Mouse (Mus musculus) hindbrain, embryonic 11.5 days (tissue): ENCODE results near the gene Coro1c. TPM values are rescaled to one million over a fixed set of nuclear protein-coding genes. Genes with fewer than 3 reads are reported as not detected.
A peak's percentile ranks its signal among the peaks of the same experiment; 100 is the strongest.

Experiments used
- ATAC-seq: fragments of 200-750 bp; cut with Nextera tagmentation; 2 replicates; pipeline ENCODE4 v1.8.0; 2017; ENCODE audit warnings: mild to moderate bottlenecking, moderate TSS enrichment, moderate library complexity; ENCODE audit not compliant: low FRiP score
- DNase-seq: peaks from one replicate; pipeline ENCODE4 v3.0.0-alpha.2; 2015; ENCODE audit warnings: low spot score
- H3K27ac ChIP-seq: fragments of 300-500 bp; sonication (generic); 2 replicates; pipeline ENCODE4 v1.5.1; 2014; ENCODE audit warnings: mild to moderate bottlenecking, low read depth, low read length
- H3K27me3 ChIP-seq: fragments of 300-500 bp; sonication (generic); 2 replicates; pipeline ENCODE4 v1.6.1; 2014; ENCODE audit warnings: mild to moderate bottlenecking, low read length, moderate library complexity, mixed read lengths; ENCODE audit not compliant: control insufficient read depth, insufficient read depth
- H3K36me3 ChIP-seq: fragments of 300-500 bp; sonication (generic); 2 replicates; pipeline ENCODE4 v1.6.1; 2014; ENCODE audit warnings: mild to moderate bottlenecking, low read length, moderate library complexity, mixed read lengths; ENCODE audit not compliant: control insufficient read depth, insufficient read depth
- H3K4me1 ChIP-seq: fragments of 300-500 bp; sonication (generic); replicated peaks from 2 replicates; pipeline ENCODE4 v1.6.1; 2014; ENCODE audit warnings: low read length, mixed read lengths; ENCODE audit not compliant: control insufficient read depth, insufficient read depth
- H3K4me2 ChIP-seq: fragments of 300-500 bp; sonication (generic); replicated peaks from 2 replicates; pipeline ENCODE4 v1.6.1; 2014; ENCODE audit warnings: mild to moderate bottlenecking, low read depth, low read length
- H3K4me3 ChIP-seq: fragments of 300-500 bp; sonication (generic); 2 replicates; pipeline ENCODE4 v1.5.1; 2014; ENCODE audit warnings: low read depth, low read length
- H3K9ac ChIP-seq: fragments of 300-500 bp; sonication (generic); 2 replicates; pipeline ENCODE4 v1.6.1; 2014; ENCODE audit warnings: low read depth, low read length
- H3K9me3 ChIP-seq: fragments of 300-500 bp; sonication (generic); 2 replicates; pipeline ENCODE4 v1.6.1; 2016; ENCODE audit warnings: low read length; ENCODE audit not compliant: control insufficient read depth
- WGBS: fragments of 180-500 bp; shearing (Covaris S2); extraction: QIAGEN DNeasy Blood & Tissue Kit; methylation state at CpG from one replicate; pipeline ENCODE4 v1.1.7; 2014; 5-methylcytosine and 5-hydroxymethylcytosine counted together
- polyA plus RNA-seq: library from polyadenylated mRNA; unstranded; fragments of >200 nt; fragmentation: Nextera tagmentation; extraction: Ambion mirVana; gene quantifications from 2 replicates; pipeline ENCODE4 v1.2.1, GENCODE M21; 2014

Coro1c gene
- polyA plus RNA-seq, 1 experiment from 2014 or later, result 192 TPM

DNA sequence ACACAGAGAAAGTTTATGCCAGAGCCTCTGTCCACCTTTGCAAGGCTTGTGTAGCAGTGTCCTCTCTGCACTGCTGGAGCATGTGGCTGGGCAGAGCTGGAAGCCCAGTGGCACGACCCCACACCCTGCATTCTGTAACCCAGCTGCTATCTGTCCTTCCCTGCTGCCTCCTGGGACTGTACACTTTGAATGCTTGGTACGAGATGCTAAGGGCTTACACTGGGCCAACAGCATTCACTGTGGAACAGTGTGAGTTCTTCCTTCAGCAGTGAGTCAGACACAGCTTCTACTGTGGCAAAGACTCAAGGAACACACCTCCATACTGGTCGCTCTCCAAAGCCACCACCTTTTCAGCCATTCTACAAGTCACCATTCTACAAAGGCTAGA is 25.2 kb downstream of the Coro1c start:
- Histone ChIP-seq H3K4me1 (peaks cover 17% of the 10 kb centered on the region), H3K9me3 (no peaks in the 10 kb centered on the region), H3K27me3 (no peaks in the 10 kb centered on the region), H3K9ac (no peak overlapping the region; the same call in 1 of the 2 replicates), H3K27ac (0 out of 2 replicates have a peak overlapping the region, but pooled peaks have one; percentile 71), H3K4me3 (no peak overlapping the region), H3K36me3 (0 out of 2 replicates have a peak, but pooled peaks cover 6% of the 10 kb centered on the region), H3K4me2 (no peak overlapping the region)
- DNase-seq, result peak; percentile 19
- no peak for ATAC-seq
- 53% methylated on average over 3 of the region's 3 CpGs for WGBS

GRCm38 (mm10) chr5:113882566-113883383 is 25.8 kb downstream of the Coro1c start:
- 73% methylated on average over 15 of the region's 15 CpGs for WGBS
- Histone ChIP-seq H3K9ac (peak overlapping the region; percentile 37), H3K27me3 (no peaks in the 10 kb centered on the region), H3K9me3 (no peaks in the 10 kb centered on the region), H3K4me1 (peaks cover 17% of the 10 kb centered on the region), H3K27ac (peak overlapping the region; percentile 71), H3K4me3 (no peak overlapping the region), H3K4me2 (no peak overlapping the region), H3K36me3 (0 out of 2 replicates have a peak, but pooled peaks cover 6% of the 10 kb centered on the region)
- ATAC-seq (no peak), DNase-seq (no peak)

DNA sequence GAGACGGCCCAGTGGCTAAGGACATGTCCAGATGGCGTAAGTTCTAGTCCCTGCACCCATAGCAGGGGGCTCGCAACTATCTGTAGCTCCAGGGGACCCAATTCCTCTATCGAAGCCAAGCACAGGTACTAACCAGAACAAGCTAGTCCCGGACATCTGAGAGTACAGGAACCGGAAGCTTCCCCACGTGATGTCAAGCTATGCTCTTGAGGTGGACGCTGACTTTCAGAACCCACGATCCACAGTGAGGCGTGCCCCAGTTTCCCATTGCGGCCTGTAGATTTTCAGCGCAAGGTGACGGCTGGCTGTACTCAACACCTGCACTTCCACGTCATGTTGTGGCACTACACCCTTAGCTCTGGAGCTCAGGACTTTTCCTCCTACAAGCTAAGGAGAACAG is 27.4 kb downstream of the Coro1c start:
- Histone ChIP-seq H3K4me3 (no peak overlapping the region), H3K4me1 (peaks cover 17% of the 10 kb centered on the region), H3K36me3 (0 out of 2 replicates have a peak, but pooled peaks cover 6% of the 10 kb centered on the region), H3K9ac (no peak overlapping the region), H3K27ac (no peak overlapping the region), H3K27me3 (no peaks in the 10 kb centered on the region), H3K9me3 (no peaks in the 10 kb centered on the region), H3K4me2 (no peak overlapping the region)
- WGBS, result 93% methylated on average over 14 of the region's 14 CpGs
- ATAC-seq, result no peak
- no peak for DNase-seq

- no peak overlapping the region for H3K4me3 ChIP-seq
- 94% methylated on average over 17 of the region's 17 CpGs for WGBS
- H3K9ac ChIP-seq, result no peak overlapping the region
- ATAC-seq (no peak), DNase-seq (no peak)
- no peak overlapping the region for H3K27ac ChIP-seq
- no peaks in the 10 kb centered on the region for H3K27me3 ChIP-seq
- H3K4me2 ChIP-seq, result no peak overlapping the region
- H3K36me3 ChIP-seq, result 0 out of 2 replicates have a peak, but pooled peaks cover 6% of the 10 kb centered on the region
- no peaks in the 10 kb centered on the region for H3K9me3 ChIP-seq
- peaks cover 19% of the 10 kb centered on the region for H3K4me1 ChIP-seq
Observed at GRCm38 (mm10) chr5:113878943-113879617, 29.5 kb downstream of the Coro1c start.

- H3K9ac ChIP-seq, result no peak overlapping the region
- no peak for DNase-seq
- H3K4me3 ChIP-seq, result no peak overlapping the region
- WGBS, result 71% methylated on average over 3 of the region's 3 CpGs
- no peak for ATAC-seq
- H3K4me2 ChIP-seq, result no peak overlapping the region
- peaks cover 23% of the 10 kb centered on the region for H3K4me1 ChIP-seq
- no peaks in the 10 kb centered on the region for H3K27me3 ChIP-seq
- H3K27ac ChIP-seq, result no peak overlapping the region
- no peaks in the 10 kb centered on the region for H3K9me3 ChIP-seq
- 0 out of 2 replicates have a peak, but pooled peaks cover 6% of the 10 kb centered on the region for H3K36me3 ChIP-seq
Observed at GRCm38 (mm10) chr5:113877565-113877964, 31.0 kb downstream of the Coro1c start.

- H3K27me3 ChIP-seq, result no peaks in the 10 kb centered on the region
- H3K9me3 ChIP-seq, result no peaks in the 10 kb centered on the region
- 0 out of 2 replicates have a peak, but pooled peaks cover 3% of the 10 kb centered on the region for H3K36me3 ChIP-seq
- no peak overlapping the region for H3K4me2 ChIP-seq
- H3K4me3 ChIP-seq, result no peak overlapping the region
- H3K9ac ChIP-seq, result no peak overlapping the region
- WGBS, result 92% methylated on average over 7 of the region's 7 CpGs
- ATAC-seq (no peak), DNase-seq (no peak)
- H3K4me1 ChIP-seq, result peaks cover 34% of the 10 kb centered on the region
- H3K27ac ChIP-seq, result no peak overlapping the region
Observed at GRCm38 (mm10) chr5:113876176-113876575, 32.4 kb downstream of the Coro1c start.

DNA sequence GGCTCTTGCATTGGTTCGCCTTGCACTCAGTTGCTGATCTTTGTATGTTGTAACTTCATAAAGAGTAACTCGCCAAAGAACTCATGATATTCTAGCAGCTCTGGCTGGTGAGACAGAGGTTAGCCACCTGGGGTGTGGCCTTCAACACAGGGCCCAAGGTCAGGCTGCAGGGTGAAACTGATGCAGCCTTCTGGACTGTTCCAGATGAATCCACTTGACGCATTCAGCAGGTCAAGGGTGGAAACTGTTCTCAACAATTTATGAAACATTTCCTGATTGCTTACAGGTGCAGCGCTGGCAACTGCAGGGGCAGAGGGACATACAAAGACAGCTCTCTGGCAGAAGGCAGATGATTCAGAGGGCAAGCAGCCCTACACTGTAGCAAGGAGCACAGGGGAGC is 32.9 kb downstream of the Coro1c start:
- ATAC-seq (no peak), DNase-seq (no peak)
- H3K4me3 ChIP-seq, result no peak overlapping the region
- H3K9ac ChIP-seq, result no peak overlapping the region
- H3K36me3 ChIP-seq, result 0 out of 2 replicates have a peak, but pooled peaks cover under 1% of the 10 kb centered on the region
- no peak overlapping the region for H3K4me2 ChIP-seq
- WGBS, result 88% methylated on average over 4 of the region's 4 CpGs
- peaks cover 40% of the 10 kb centered on the region for H3K4me1 ChIP-seq
- no peaks in the 10 kb centered on the region for H3K27me3 ChIP-seq
- no peaks in the 10 kb centered on the region for H3K9me3 ChIP-seq
- no peak overlapping the region for H3K27ac ChIP-seq

- Histone ChIP-seq H3K9ac (peak overlapping the region; percentile 58), H3K4me3 (no peak overlapping the region), H3K4me1 (peaks cover 42% of the 10 kb centered on the region), H3K27me3 (no peaks in the 10 kb centered on the region), H3K4me2 (peak overlapping the region; percentile 12; the same call in 1 of the 2 replicates), H3K36me3 (no peaks in the 10 kb centered on the region), H3K27ac (peak overlapping the region; percentile 98), H3K9me3 (no peaks in the 10 kb centered on the region)
- ATAC-seq, result no peak
- 55% methylated on average over 19 of the region's 19 CpGs for WGBS
- no peak for DNase-seq
Observed at GRCm38 (mm10) chr5:113874063-113875024, 34.2 kb downstream of the Coro1c start.
